Mouse (Mus musculus) lung, postnatal 0 days (tissue): ENCODE results near the gene Klhdc4.

Source experiments
- CTCF ChIP-seq: IDR thresholded peaks from 2 replicates; pipeline ENCODE4 v1.5.1; 2016; ENCODE audit warnings: antibody characterized with exemption, mild to moderate bottlenecking
- EP300 ChIP-seq: IDR thresholded peaks from 2 replicates; pipeline ENCODE4 v1.6.1; 2016; ENCODE audit warnings: antibody characterized with exemption, mild to moderate bottlenecking, control low read depth

DNA sequence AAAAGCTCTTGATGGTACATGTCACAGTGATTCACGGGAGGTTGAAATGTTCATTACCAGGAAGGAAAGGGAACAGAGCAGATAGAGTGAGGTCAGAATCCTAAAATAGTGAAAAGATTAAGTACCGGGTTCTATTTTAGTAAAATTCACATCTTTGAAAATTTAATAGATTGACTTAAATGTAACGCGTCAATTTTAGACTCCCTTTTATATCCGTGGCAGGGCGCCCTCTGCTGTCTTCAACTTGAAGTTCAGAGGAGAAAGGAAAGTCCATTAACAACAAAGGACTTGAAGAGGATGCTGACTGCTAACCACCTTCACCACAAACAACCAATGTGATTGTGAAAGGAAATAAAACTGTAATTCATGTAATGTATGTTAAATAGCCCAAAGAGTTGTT, 3.1 kb upstream of the Klhdc4 start:
- TF ChIP-seq CTCF (peak; percentile 75), EP300 (no peak)
